Mouse (Mus musculus) urinary bladder, adult 2 months (tissue): ENCODE results near the gene Cox10. TPM values are rescaled to one million over a fixed set of nuclear protein-coding genes. Genes with fewer than 3 reads are reported as not detected.
"Not testable (repeated sequence)": the region's sequence is repeated elsewhere in the genome, so short reads cannot be mapped to it uniquely, and the experiment has no call there.

Experiments used
- DNase-seq: peaks from one replicate; pipeline ENCODE4 v3.0.0; 2022; ENCODE audit warnings: low spot score
- polyA plus RNA-seq: library from polyadenylated mRNA; depleted of rRNA; stranded (reverse); fragments of >200 nt; gene quantifications from 2 replicates; pipeline ENCODE4 v1.2.3, GENCODE M21; 2012; rRNA removed

Gene Cox10
- polyA plus RNA-seq = 6.4 and 8.2 TPM in 2 replicates

DNA sequence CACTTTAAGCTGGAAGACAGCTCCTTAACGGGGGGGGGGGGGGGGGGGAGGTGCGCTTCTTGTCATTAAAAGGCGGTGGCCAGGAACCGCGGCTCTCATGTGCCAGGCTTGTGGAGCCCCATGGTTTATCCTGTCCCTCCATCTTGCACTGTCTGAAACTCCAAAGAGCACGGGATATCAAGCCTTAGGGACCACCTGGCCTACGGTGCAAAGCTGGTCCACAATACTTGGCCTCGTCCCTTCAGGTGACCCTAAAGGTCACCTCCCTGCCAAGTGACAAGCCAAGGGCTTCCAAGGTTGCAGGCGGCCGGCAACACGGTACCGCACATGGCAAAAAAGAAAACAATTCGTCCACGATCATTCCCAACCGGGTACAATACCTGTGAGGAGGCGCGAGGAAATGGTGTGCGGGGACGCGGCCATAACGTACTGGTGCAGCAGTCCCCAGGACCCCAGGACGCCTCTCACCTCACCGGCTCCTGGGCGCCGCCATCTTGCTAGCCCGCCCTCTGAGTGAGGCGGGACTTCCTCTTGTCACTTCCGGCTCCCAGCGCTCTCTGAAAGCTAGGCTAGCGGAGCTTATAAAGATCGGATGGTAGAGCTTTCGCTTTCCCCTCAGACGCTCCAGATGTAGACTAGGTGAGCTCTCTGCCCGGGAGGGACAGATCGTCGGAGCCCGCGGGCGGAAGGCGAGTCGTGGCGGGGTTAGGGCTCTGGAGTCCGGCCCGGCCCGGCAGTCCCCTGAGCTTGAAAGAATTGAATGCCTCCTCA lies at the start of gene Cox10:
Gene Cox10, minus strand, starts transcription at position 513 of the 771 bp plus-strand sequence.
- peak; percentile 74 for DNase-seq

DNA sequence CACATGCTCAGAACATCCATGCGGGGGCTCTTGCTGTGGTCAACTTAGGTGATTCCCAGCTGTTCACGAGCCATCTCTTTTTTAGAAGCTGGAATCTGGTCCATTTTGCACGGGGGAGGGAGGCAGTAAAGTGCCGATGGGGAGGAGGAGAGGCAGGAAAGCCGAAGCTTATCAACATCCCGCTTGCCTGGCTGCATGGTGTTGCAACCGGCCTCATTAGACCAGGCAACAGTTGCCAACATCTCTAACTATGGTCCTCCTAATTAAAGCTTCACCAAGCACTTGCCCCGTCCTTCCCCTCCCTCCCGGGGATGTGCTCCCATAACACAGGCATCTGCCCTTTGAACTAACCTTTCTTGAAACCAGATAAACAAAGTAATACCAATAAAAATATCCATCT lies 48.7 kb upstream of the Cox10 start:
- DNase-seq = no peak

- no peak for DNase-seq
These were observed 46.2 kb upstream of the Cox10 start for GRCm38 (mm10) chr11:64125471-64125870.

DNA sequence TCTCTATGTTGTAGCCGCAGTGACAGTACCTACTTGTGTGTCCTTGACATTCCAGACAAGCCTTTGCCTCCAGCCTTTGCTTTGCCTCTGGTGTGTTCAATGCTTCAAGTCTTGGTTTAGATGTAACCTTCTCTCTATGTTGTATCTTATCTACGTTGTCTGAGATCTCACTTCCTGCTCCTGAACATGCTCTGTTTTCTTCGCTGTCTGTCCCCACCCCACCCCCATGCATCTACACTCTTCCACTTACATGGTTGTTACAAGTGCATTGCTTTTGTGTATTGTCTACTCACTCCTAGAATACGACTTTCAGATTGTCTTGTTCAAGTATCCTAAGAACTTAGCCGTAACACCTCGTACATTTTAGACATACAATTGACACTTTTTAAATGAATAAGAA lies 43.9 kb upstream of the Cox10 start:
- not testable (repeated sequence) for DNase-seq

DNA sequence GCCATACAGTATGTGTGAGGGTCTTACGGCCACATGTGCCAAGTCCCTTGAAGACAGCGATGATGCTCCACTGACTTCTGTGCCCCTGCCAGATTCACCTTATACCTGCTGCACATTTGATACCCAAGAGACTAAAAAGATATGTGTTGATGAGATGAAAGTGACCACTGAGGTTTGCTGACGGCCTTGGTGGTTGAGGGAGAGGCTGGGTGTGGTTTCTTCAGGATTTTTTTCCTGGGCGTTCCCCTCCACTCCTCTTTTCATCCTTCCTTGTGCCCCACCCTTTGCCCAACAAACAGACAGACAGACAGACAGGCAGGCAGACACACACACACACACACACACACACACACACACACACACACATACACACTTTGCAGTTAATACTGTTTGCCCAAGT lies 37.4 kb upstream of the Cox10 start:
- DNase-seq = no peak

GRCm38 (mm10) chr11:64115822-64116221 lies 36.6 kb upstream of the Cox10 start:
- DNase-seq = no peak

- DNase-seq = no peak
These were observed 35.8 kb upstream of the Cox10 start for GRCm38 (mm10) chr11:64115101-64115500.

DNA sequence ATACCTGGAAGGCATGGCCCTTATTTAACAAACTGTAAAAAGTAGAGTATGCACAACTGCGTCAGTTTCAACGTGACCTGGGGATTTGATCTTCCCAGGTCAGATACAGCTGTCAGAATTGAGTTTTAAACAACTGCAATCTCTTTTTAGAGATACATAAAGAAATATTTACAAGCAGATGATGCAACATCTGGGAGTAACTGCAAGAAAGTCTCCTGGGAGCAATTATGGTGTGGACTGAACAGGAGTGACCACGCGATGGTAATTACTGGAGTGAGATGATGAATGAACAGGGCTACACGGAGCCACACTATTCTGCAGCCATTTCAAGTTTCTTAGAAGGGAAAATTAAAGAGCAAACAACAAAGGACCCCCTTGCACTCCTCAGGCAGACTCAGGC lies 20.8 kb upstream of the Cox10 start:
- DNase-seq = no peak

DNA sequence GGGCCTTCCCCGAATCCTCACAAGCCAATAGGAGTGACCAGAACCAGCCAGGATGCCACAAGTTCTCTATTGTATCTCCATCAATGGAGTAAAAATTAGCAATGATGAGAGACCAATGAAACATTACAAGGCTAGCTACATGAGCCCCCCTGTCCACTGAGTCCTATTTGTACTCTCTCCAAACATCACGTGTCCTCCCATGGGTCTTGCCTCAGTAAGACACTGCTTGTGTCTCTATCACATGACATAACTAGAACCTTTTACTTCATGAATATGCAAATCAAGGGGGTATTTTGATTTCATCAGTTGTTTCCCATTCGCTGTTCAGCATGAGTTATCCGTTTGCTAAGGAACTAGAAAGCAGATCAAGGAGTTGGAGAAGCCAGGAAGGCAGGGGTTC lies 13.8 kb upstream of the Cox10 start:
- no peak for DNase-seq

DNA sequence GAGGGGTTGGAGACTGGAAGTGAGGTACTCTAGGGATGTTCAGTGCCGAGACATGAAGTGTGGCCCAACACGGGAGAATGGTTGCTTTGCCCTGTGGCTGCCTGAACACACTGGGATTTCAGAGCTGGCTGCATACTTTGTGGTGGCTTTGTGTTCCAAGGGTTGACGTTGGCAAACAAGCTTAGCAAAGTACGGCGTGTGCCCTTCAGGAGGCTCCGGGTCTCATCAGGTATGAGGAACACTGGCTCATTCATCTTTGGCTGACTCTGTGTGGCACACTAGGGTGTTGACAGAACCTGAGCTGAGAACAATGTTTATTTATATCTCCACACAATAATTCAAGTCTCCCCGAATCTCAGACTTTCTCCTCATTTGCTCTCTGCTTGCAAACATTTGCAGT lies 11.9 kb upstream of the Cox10 start:
- no peak for DNase-seq

GRCm38 (mm10) chr11:64089682-64090081 lies 10.4 kb upstream of the Cox10 start:
- DNase-seq = no peak

GRCm38 (mm10) chr11:64085888-64086287 lies 6.6 kb upstream of the Cox10 start:
- no peak for DNase-seq

- no peak for DNase-seq
These were observed 436 bp upstream of the Cox10 start for GRCm38 (mm10) chr11:64079727-64080081.

- no peak for DNase-seq
These were observed 3.1 kb downstream of the Cox10 start for GRCm38 (mm10) chr11:64076212-64076611.

GRCm38 (mm10) chr11:64073379-64073778 lies 5.9 kb downstream of the Cox10 start:
- no peak for DNase-seq

DNA sequence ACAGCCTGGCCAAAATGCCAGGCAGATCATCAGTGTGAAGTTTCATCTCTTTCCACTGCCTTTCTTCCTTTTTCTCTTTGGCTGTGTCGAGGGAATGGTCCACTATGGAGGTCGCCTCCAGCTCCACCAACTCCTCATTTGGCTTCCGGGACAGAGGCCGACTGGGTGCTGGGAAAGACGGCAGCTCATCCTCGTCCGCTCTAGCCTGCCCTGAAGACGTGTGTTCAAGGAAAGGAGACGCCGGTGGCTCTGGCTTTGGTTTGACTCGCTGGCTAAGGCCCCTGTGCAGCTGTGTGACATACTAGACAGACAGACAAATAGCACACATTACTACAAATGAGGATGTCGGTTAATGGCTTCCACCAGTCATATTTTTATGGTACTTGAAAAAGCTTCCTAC lies 7.7 kb downstream of the Cox10 start:
- DNase-seq = no peak

- DNase-seq = no peak
These were observed 13.3 kb downstream of the Cox10 start for GRCm38 (mm10) chr11:64066001-64066400.

- no peak for DNase-seq
These were observed 16.1 kb downstream of the Cox10 start for GRCm38 (mm10) chr11:64063130-64063529.

DNA sequence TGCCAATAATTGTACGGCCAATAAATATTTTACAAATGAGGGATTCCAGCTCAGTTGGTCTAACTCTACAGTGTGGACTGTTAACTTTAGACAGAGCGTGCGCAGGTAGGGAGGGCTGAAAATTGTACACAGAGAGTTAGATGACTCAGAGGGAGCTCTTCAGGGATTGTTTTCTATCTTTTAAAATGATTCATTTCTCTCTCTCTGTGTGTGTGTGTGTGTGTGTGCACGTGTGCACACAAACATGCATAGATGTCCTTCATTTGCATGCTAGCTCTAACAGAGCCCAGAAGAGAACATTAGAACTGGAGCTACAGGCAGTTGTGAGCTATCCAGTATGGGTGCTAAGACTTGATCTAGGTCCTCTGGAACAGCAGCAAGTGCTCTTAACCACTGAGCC lies 17.0 kb downstream of the Cox10 start:
- no peak for DNase-seq

DNA sequence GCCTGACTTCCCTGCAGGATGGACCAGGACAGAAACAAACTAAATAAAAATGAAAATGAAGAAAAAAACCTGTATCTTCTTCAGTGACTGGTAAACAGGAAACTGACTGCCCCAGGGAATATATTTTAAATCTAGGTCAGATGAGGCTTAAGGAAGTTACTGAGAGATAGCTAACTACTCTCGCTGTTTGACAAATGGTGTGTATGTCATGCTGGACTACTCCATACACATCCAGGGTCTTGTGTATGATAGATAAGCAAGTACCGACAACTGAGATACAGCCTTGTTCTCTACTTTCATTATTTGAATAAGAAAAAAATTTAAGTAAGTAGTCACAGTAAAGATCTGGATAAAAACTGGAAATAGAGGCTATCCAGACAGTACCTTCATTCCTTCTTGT lies 20.0 kb downstream of the Cox10 start:
- no peak for DNase-seq

DNA sequence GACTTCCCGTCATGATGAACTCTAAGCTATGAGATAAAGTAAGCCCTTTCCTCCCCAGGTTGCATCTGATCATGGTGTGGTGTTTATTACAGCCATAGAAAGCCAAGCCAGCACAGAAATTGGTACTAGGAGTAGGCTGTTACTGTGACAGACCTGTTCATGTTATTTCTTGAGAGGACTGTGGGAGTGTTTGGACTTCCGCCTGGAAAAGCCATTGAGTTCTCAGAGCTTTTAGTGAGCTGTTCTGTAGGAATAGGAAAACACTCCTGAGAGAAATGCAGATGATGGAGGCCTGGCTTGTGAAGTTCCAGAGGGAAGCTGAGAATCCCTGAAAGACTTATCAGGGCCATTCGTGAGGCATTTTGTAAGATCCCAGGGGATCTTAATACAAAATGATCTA lies 20.8 kb downstream of the Cox10 start:
- no peak for DNase-seq

DNA sequence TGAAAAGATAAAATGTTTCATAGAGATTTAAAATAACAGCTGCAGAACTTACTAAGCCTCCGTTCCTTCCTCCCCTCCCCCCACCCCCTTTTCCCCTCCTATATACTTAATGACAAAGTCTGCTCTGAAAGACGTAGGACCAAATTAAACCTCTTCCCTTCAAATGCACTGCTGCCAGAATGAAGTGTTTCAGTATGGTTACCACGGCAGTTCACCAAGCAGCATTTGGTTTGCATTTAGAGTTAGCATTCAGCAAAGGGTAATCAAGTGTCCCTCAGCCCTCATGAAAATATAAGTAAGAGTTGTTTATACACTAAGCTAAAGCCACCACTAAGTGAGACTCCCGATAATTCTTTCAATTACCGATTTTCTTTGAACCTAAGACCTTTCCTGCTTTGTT lies 25.9 kb downstream of the Cox10 start:
- no peak for DNase-seq

DNA sequence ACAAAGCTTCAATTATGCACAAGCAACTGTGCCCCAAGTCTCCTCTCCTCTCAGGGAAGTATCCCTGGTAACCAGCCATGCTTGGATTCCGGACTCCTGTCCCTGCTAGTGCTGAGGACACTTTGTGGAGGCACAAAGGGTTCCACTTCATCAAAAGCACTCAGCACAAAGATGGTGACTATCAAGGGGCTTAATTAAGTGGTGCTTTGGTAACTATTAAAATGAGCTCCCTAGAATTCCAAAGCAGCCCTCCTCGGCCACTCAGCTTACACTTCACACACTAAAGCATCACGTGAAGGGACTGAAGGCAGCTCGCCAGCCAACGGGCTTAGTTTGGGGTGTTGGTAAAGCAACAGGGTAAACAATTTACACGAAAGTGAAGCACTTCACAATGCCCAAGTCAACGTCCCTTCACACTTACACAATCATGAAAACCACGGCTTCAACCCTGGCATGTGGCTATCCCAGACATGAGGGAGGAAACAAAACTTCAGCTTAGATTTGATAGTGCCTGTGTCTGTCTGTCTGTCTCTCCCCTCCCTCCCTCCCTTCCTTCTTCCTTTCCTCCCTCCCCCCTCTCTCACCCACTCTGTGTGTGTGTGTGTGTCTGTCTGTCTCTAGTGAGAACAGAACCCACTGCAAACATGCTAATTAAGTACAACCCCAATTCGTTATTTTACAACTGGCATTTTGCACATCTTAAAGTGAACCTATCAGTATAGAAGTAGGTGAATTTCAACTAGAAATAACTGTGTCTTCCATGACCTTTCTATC lies 27.9 kb downstream of the Cox10 start:
- no peak for DNase-seq
